Mouse (Mus musculus) hindlimb bud, embryonic 11.5 days (tissue): Measurements from ENCODE around the gene Ccr5.

Experiments
- DNase-seq: peaks from one replicate; pipeline ENCODE4 v3.0.0-alpha.2; 2012; ENCODE audit warnings: low read depth, low spot score; ENCODE audit errors: extremely low spot score

Gene Ccr5

GRCm38 (mm10) chr9:124138055-124138775 is 16.9 kb downstream of the Ccr5 start:
- no peak for DNase-seq

- no peak for DNase-seq
Measured at GRCm38 (mm10) chr9:124143678-124144077, 22.3 kb downstream of the Ccr5 start.

- no peak for DNase-seq
Measured at GRCm38 (mm10) chr9:124146307-124146706, 25.0 kb downstream of the Ccr5 start.
